Mouse (Mus musculus) 3T3-L1 (cell line): ENCODE measurements around the gene Ephx1.
"Not testable (repeated sequence)": the region's sequence is repeated elsewhere in the genome, so short reads cannot be mapped to it uniquely, and the experiment has no call there.

Experiments
- DNase-seq: peaks from one replicate; pipeline ENCODE4 v3.0.0-alpha.2; 2015; ENCODE audit warnings: low read depth, low spot score

The Ephx1 gene

GRCm38 (mm10) chr1:180974126-180974746 lies 46.5 kb downstream of the Ephx1 start:
- peak; percentile 85 for DNase-seq

GRCm38 (mm10) chr1:180972941-180973340 lies 47.8 kb downstream of the Ephx1 start:
- DNase-seq = no peak

GRCm38 (mm10) chr1:180967261-180967660 lies 53.4 kb downstream of the Ephx1 start:
- no peak for DNase-seq

- peak; percentile 88 for DNase-seq
Measured at GRCm38 (mm10) chr1:180966542-180966941, 54.2 kb downstream of the Ephx1 start.

GRCm38 (mm10) chr1:180965786-180966185 lies 54.9 kb downstream of the Ephx1 start:
- no peak for DNase-seq

- no peak for DNase-seq
Measured at GRCm38 (mm10) chr1:180958797-180959196, 61.9 kb downstream of the Ephx1 start.

- no peak for DNase-seq
Measured at GRCm38 (mm10) chr1:180957989-180958388, 62.7 kb downstream of the Ephx1 start.

GRCm38 (mm10) chr1:180956973-180957381 lies 63.7 kb downstream of the Ephx1 start:
- peak; percentile 31 for DNase-seq

GRCm38 (mm10) chr1:180956401-180956800 lies 64.3 kb downstream of the Ephx1 start:
- no peak for DNase-seq

- DNase-seq = no peak
Measured at GRCm38 (mm10) chr1:180952808-180953207, 67.9 kb downstream of the Ephx1 start.

- no peak for DNase-seq
Measured at GRCm38 (mm10) chr1:180952085-180952746, 68.5 kb downstream of the Ephx1 start.

- DNase-seq = no peak
Measured at GRCm38 (mm10) chr1:180946448-180946847, 74.3 kb downstream of the Ephx1 start.

- DNase-seq = peak; percentile 93
Measured at GRCm38 (mm10) chr1:180945001-180945980, 75.4 kb downstream of the Ephx1 start.

- peak; percentile 91 for DNase-seq
Measured at GRCm38 (mm10) chr1:180944553-180944952, 76.2 kb downstream of the Ephx1 start.

GRCm38 (mm10) chr1:180943896-180944295 lies 76.8 kb downstream of the Ephx1 start:
- DNase-seq = peak; percentile 72

- DNase-seq = no peak
Measured at GRCm38 (mm10) chr1:180943032-180943644, 77.6 kb downstream of the Ephx1 start.

GRCm38 (mm10) chr1:180942166-180943031 lies 78.3 kb downstream of the Ephx1 start, which contains the start of gene Tmem63a:
Gene Tmem63a, plus strand, starts transcription at chr1:180942344.
- peak; percentile 84 for DNase-seq

- no peak for DNase-seq
Measured at GRCm38 (mm10) chr1:180941726-180942125, 79.0 kb downstream of the Ephx1 start.

- DNase-seq = no peak
Measured at GRCm38 (mm10) chr1:180940776-180941460, 79.8 kb downstream of the Ephx1 start.

GRCm38 (mm10) chr1:180938781-180939180 lies 81.9 kb downstream of the Ephx1 start:
- not testable (repeated sequence) for DNase-seq
